Mouse (Mus musculus) midbrain, embryonic 12.5 days (tissue): ENCODE results near the gene Olfr1377. TPM values are rescaled to one million over a fixed set of nuclear protein-coding genes. Genes with fewer than 3 reads are reported as not detected.

ENCODE experiments used
- ATAC-seq: fragments of 200-750 bp; cut with Nextera tagmentation; 2 replicates; pipeline ENCODE4 v1.8.0; 2017; ENCODE audit warnings: low read depth, moderate TSS enrichment, moderate library complexity; ENCODE audit not compliant: low FRiP score
- H3K27ac ChIP-seq: fragments of 300-500 bp; sonication (generic); replicated peaks from 2 replicates; pipeline ENCODE4 v1.5.1; 2016; ENCODE audit warnings: mild to moderate bottlenecking
- H3K27me3 ChIP-seq: fragments of 300-500 bp; sonication (generic); 2 replicates; pipeline ENCODE4 v1.6.1; 2016; ENCODE audit warnings: mild to moderate bottlenecking
- H3K36me3 ChIP-seq: fragments of 300-500 bp; sonication (generic); 2 replicates; pipeline ENCODE4 v1.6.1; 2016
- H3K4me1 ChIP-seq: fragments of 300-500 bp; sonication (generic); 2 replicates; pipeline ENCODE4 v1.6.1; 2016
- H3K4me2 ChIP-seq: fragments of 300-500 bp; sonication (generic); replicated peaks from 2 replicates; pipeline ENCODE4 v1.6.1; 2016; ENCODE audit warnings: mild to moderate bottlenecking, moderate library complexity
- H3K4me3 ChIP-seq: fragments of 300-500 bp; sonication (generic); 2 replicates; pipeline ENCODE4 v1.5.1; 2016; ENCODE audit warnings: mild to moderate bottlenecking
- H3K9ac ChIP-seq: fragments of 300-500 bp; sonication (generic); replicated peaks from 2 replicates; pipeline ENCODE4 v1.6.1; 2016; ENCODE audit warnings: mild to moderate bottlenecking, moderate library complexity
- H3K9me3 ChIP-seq: fragments of 300-500 bp; sonication (generic); 2 replicates; pipeline ENCODE4 v1.6.1; 2016; ENCODE audit warnings: mild to moderate bottlenecking
- WGBS: fragments of 180-500 bp; shearing (Covaris S2); methylation state at CpG from one replicate; pipeline ENCODE4 v1.1.7; 2016; 5-methylcytosine and 5-hydroxymethylcytosine counted together
- polyA plus RNA-seq: library from polyadenylated mRNA; unstranded; fragments of >200 nt; fragmentation: Nextera tagmentation; extraction: Ambion mirVana; gene quantifications from 2 replicates; pipeline ENCODE4 v1.2.1, GENCODE M21; 2016

Olfr1377 gene
- not detected in 2 replicates for polyA plus RNA-seq

DNA sequence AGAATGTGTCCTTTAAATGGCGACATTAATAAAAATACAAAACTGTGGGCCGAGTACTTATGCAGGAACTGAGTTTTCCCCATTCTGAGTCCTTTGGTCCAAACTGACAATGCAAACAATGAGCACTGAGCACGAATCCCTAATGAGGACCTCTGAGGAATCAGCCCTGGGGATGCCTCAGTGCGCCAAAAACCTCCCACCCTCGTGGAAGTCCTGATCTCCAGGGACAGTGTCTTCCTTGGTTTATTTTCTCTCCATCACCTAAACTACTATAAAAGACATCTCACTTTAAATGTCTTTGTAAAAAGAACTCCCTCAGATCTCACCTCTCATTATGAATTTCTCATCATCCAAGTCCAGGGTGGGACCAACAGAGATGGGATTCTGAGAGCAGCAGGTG is at the start of gene Olfr1377:
Gene Olfr1377 (plus strand): TSS at position 301 of the 400 bp plus-strand sequence.
- no peaks in the 10 kb centered on the region for H3K4me1 ChIP-seq
- 64% methylated on average over 5 of the region's 5 CpGs for WGBS
- no peak within 1 kb of the TSS for H3K4me2 ChIP-seq
- no peak within 1 kb of the TSS for H3K4me3 ChIP-seq
- no peaks in the 10 kb centered on the region for H3K36me3 ChIP-seq
- no peak for ATAC-seq
- H3K27ac ChIP-seq, result no peak within 1 kb of the TSS
- no peaks in the 10 kb centered on the region for H3K27me3 ChIP-seq
- no peak within 1 kb of the TSS for H3K9ac ChIP-seq
- H3K9me3 ChIP-seq, result no peaks in the 10 kb centered on the region

DNA sequence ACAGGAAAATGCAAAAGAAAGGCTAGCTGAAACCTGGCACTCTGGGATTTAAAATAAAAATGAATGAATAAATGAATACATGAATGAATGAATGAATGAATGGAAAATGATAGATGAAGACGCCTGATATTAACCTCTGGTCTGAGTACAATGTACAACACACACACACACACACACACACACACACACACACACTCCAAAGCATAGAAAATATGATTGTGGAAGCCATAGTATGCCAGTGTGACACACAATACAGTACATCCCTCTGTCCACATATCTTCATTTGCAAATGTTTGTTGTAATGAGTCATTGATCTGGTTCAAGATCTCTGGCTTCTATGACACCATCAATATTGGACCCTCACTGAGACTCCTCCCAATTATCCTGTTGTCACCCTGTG is 49.7 kb upstream of the Olfr1377 start:
- Histone ChIP-seq H3K36me3 (no peaks in the 10 kb centered on the region), H3K4me3 (no peak overlapping the region), H3K9ac (no peak overlapping the region), H3K9me3 (no peaks in the 10 kb centered on the region), H3K27me3 (peaks cover 4% of the 10 kb centered on the region; the same call in 1 of the 2 replicates), H3K4me2 (peak overlapping the region; percentile 88), H3K4me1 (peaks cover 13% of the 10 kb centered on the region; the same call in 1 of the 2 replicates), H3K27ac (peak overlapping the region; percentile 64)
- 76% methylated on average over 1 of the region's 1 CpGs for WGBS
- peak; percentile 57 for ATAC-seq

DNA sequence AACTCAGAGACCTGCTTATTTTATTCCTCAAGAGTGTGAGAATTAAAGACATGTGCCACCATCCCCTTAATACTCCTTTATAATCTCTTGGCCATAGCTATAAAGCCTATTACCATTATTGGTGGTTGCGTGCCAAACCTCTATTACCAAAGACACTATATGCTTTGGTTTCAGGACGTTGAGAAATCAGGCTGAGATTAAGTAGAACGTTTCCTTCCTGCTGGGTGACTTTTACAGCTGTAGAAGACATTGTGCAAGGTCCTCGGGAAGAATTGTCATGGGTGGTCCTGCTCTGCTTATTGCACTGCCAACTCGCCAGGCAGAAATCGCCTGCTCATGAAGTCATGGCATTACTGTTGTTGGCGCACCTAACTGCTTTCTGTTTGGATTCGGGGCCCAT is 43.3 kb upstream of the Olfr1377 start:
- 81% methylated on average over 8 of the region's 8 CpGs for WGBS
- Histone ChIP-seq H3K27ac (no peak overlapping the region), H3K9me3 (no peaks in the 10 kb centered on the region), H3K4me1 (no peaks in the 10 kb centered on the region), H3K36me3 (no peaks in the 10 kb centered on the region), H3K4me2 (no peak overlapping the region), H3K9ac (no peak overlapping the region), H3K4me3 (no peak overlapping the region), H3K27me3 (no peaks in the 10 kb centered on the region)
- ATAC-seq, result no peak

DNA sequence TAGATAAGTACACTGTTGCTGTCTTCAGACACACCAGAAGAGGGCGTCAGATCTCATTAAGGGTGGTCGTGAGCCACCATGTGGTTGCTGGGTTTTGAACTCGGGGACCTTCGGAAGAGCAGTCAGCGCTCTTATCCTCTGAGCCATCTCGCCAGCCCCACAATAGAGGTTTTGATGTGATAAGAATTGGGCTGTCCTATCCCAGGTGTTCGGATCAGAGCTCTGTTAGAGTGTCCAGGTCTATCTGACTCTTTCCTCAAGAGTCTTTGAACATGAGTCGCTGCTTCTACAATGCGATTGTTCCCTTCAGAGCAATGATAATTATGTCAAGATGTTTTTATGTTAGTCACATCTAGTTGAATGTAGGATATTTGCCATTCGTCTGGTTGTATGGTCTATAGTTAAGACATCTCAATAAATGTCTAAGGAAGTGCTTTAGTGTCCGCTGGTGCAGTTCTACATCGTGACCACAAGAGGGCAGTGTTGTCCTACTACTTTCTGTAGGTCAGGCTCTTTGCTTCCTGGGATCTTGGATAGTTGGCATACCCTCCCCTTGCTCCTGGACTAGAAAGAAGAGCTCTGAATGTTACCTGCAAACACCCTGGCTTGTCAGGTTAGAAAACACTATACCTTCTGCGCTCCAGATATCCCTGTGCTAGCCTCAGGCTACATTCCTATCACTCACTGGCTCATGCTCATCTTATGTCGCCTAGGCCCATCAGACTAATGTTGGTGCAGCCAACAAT is 42.0 kb upstream of the Olfr1377 start:
- H3K27ac ChIP-seq, result no peak overlapping the region
- WGBS, result 34% methylated on average over 14 of the region's 14 CpGs
- H3K9me3 ChIP-seq, result no peaks in the 10 kb centered on the region
- no peaks in the 10 kb centered on the region for H3K4me1 ChIP-seq
- H3K4me3 ChIP-seq, result no peak overlapping the region
- no peak overlapping the region for H3K9ac ChIP-seq
- no peaks in the 10 kb centered on the region for H3K36me3 ChIP-seq
- H3K4me2 ChIP-seq, result no peak overlapping the region
- ATAC-seq, result peak; percentile 27; the same call in 1 of the 2 replicates
- H3K27me3 ChIP-seq, result no peaks in the 10 kb centered on the region

DNA sequence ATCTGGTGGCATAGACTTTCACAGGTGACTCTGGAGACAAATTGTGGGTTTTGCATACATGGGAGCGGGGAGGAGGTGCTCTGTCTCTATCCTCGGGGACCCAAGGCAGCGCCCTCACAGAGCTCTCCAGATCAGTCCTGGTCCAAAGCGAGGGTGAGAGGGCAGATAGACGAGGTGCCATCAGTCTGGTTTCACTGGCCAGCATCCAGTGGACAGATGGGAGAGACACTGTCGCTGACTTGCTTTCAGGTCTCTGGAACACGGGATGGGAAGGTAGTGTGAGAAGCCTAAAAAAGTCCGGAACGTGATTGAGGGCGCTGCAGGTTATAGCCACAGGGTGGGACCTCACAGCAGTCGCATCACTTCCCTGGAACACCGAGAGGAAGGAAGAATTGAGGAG is 39.4 kb upstream of the Olfr1377 start:
- Histone ChIP-seq H3K9me3 (no peaks in the 10 kb centered on the region), H3K27me3 (no peaks in the 10 kb centered on the region), H3K27ac (no peak overlapping the region), H3K4me3 (no peak overlapping the region), H3K9ac (no peak overlapping the region), H3K4me2 (no peak overlapping the region), H3K4me1 (no peaks in the 10 kb centered on the region), H3K36me3 (no peaks in the 10 kb centered on the region)
- ATAC-seq, result no peak
- 79% methylated on average over 12 of the region's 12 CpGs for WGBS

DNA sequence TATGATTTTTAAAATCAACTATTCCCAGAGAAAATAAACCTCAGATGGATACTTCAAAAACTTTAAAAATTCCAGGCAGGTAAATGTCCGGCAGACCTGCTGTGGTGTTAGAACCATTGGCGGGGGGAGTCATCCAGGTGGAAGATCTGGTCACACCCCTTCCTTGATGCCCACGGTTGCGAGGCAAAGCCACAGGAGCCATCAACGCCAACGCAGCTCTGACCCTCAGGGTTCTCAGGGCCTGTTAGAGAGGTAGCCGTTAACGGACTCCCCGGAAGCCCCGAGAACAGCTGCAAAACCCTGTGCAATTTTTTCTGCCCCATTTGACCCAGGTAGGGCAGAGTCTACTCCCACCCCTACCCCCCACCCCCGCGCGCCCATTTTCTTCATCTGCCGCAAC is 38.3 kb upstream of the Olfr1377 start, which contains the start of gene 4933414I15Rik:
Gene 4933414I15Rik (minus strand): TSS at position 260 of the 400 bp plus-strand sequence.
- Histone ChIP-seq H3K36me3 (no peaks in the 10 kb centered on the region), H3K27ac (no peak within 1 kb of the TSS), H3K9ac (no peak within 1 kb of the TSS), H3K27me3 (no peaks in the 10 kb centered on the region), H3K4me3 (no peak within 1 kb of the TSS), H3K4me2 (no peak within 1 kb of the TSS), H3K9me3 (no peaks in the 10 kb centered on the region), H3K4me1 (no peaks in the 10 kb centered on the region)
- no peak for ATAC-seq
- WGBS, result 82% methylated on average over 14 of the region's 14 CpGs

DNA sequence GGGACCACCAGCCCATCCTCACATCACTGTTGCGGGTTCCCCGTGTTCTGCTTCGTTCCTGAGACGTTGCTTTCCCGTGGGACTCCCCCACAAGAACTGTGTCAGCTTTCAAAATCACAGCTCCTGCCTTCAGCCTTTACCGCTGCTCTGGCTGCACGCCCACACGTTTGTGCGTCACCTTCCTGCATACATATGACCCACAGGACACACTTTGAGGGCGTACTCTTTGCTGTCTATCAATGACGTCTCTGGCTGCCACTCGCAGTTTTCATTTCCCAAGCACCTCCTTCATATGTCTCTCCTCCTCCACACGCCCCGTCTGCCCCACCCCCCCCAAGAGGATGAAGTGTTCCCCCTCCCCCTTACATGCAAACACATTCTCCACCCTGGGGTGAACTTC is 29.5 kb upstream of the Olfr1377 start:
- Histone ChIP-seq H3K27me3 (no peaks in the 10 kb centered on the region), H3K4me3 (no peak overlapping the region)
- 74% methylated on average over 14 of the region's 14 CpGs for WGBS

DNA sequence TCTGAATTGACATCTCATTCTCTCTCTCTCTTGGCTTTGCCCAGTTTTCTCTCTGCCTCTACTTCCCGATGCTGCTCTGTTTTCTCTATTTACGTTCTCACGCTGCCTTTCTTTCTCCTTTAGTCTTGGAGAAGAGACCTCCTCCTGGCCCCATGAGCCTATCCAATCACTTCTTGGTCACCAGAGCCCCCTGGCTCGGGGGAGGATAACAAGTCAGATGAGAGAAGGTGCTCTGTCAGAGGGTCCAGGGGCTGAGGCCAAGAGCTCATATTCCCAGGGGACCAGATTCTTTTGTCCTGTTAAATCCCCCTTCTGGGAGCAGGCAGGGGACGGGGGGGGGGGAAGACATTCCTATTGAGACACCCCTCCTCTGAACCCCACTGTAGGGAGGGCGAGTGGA is 28.1 kb upstream of the Olfr1377 start, which contains the start of gene Prop1:
Gene Prop1 (minus strand): TSS at position 101 of the 400 bp plus-strand sequence.
- WGBS, result 63% methylated on average over 6 of the region's 6 CpGs
- Histone ChIP-seq H3K36me3 (no peaks in the 10 kb centered on the region), H3K4me1 (no peaks in the 10 kb centered on the region), H3K4me3 (no peak within 1 kb of the TSS), H3K9ac (no peak within 1 kb of the TSS), H3K27ac (no peak within 1 kb of the TSS), H3K9me3 (no peaks in the 10 kb centered on the region), H3K27me3 (no peaks in the 10 kb centered on the region), H3K4me2 (no peak within 1 kb of the TSS)
- ATAC-seq, result no peak

More for the DNA sequence above, 29.5 kb upstream of the Olfr1377 start:
- Histone ChIP-seq H3K4me1 (no peaks in the 10 kb centered on the region), H3K36me3 (no peaks in the 10 kb centered on the region), H3K4me2 (no peak overlapping the region), H3K9ac (no peak overlapping the region), H3K27ac (no peak overlapping the region), H3K9me3 (no peaks in the 10 kb centered on the region)
- no peak for ATAC-seq

DNA sequence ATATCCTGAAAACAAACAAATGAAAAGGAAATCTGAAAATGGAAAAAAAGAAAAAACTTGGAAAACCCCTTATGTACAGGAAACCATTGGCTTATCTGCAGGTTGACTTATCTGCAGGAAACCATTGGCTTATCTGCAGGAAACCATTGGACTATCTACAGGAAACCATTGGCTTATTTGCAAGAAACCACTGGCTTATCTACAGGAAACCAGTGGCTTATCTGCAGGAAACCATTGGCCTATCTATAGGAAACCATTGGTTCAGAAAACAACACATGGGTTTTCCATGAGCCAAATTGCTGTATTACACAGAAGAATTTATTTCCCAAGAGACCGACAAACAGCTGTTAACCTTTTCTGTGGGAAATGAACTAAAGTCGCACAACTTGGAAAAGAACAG is 16.9 kb upstream of the Olfr1377 start:
- H3K27me3 ChIP-seq, result no peaks in the 10 kb centered on the region
- H3K9me3 ChIP-seq, result no peaks in the 10 kb centered on the region
- ATAC-seq, result no peak
- 82% methylated on average over 2 of the region's 2 CpGs for WGBS
- no peak overlapping the region for H3K4me2 ChIP-seq
- H3K27ac ChIP-seq, result no peak overlapping the region
- no peak overlapping the region for H3K4me3 ChIP-seq
- H3K9ac ChIP-seq, result no peak overlapping the region
- no peaks in the 10 kb centered on the region for H3K36me3 ChIP-seq
- H3K4me1 ChIP-seq, result no peaks in the 10 kb centered on the region

DNA sequence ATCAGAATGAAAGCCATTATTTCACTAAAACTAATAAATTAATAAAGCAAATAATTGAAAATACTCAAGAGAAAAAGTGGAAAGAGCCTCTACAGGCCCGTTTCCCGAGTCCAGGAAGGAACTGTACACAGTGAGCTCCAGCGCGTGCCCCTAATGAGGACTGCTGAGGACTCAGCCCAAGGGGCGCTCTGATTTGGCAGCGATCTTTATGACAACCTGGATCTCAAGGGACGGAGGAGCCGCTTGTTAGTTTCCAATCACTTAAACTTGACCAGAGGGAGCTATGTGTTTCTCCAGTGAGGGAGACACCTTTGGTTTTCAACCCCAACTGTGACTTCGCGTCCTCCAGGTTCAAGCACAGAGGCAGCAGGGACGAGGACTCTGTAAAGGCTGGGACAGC is 15.5 kb upstream of the Olfr1377 start, which contains the start of gene Olfr1378:
Gene Olfr1378 (plus strand): TSS at position 301 of the 400 bp plus-strand sequence.
- 89% methylated on average over 11 of the region's 11 CpGs for WGBS
- Histone ChIP-seq H3K4me2 (no peak within 1 kb of the TSS), H3K27me3 (no peaks in the 10 kb centered on the region), H3K9ac (no peak within 1 kb of the TSS), H3K4me3 (no peak within 1 kb of the TSS), H3K9me3 (no peaks in the 10 kb centered on the region), H3K4me1 (no peaks in the 10 kb centered on the region), H3K36me3 (no peaks in the 10 kb centered on the region), H3K27ac (no peak within 1 kb of the TSS)
- ATAC-seq, result no peak

DNA sequence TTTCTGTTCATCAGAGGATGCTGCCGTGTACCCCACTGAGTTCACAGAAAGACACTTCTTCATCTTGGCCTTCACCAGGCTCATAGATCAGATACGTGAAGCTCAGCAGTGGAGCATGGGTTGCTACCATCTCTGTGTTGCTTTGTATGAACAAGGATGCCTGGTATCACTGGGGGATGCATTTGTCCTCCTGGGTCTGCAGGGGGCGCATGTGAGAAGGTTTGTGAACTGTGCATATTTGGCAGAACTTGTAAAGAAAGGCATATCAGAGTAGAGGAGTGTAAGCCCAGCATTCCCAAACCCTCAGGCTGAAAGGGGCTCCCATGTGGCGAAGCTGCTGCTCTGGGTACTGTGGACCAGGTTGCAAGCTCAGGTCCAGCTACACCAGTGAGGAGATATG is 4.6 kb upstream of the Olfr1377 start:
- 74% methylated on average over 4 of the region's 4 CpGs for WGBS
- no peaks in the 10 kb centered on the region for H3K4me1 ChIP-seq
- no peaks in the 10 kb centered on the region for H3K27me3 ChIP-seq
- H3K27ac ChIP-seq, result no peak overlapping the region
- H3K9ac ChIP-seq, result no peak overlapping the region
- H3K4me3 ChIP-seq, result no peak overlapping the region
- H3K4me2 ChIP-seq, result no peak overlapping the region
- H3K36me3 ChIP-seq, result no peaks in the 10 kb centered on the region
- ATAC-seq, result no peak
- H3K9me3 ChIP-seq, result no peaks in the 10 kb centered on the region

DNA sequence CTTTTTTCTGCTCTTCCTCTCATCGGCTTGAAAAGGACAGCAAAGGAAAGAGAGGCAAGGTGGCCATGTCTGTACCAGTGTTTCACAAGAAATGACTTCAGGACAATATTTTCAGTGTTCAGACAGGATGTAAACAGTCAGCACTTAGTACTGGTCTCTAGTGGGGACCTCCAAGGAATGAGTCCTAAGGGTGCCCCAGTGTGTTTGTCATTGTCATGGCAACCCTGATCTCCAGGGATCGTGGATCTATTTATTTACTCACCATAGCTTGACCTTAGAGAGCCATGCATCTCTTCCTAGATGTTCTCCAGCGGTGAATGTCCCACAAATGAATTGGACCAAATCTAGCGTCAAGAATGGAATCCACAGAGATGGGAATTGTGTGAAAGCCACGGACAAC is 21.5 kb downstream of the Olfr1377 start, which contains the start of gene Olfr51:
Gene Olfr51 (plus strand): TSS at position 301 of the 400 bp plus-strand sequence.
- Histone ChIP-seq H3K4me2 (no peak within 1 kb of the TSS), H3K4me1 (no peaks in the 10 kb centered on the region), H3K4me3 (no peak within 1 kb of the TSS), H3K9ac (no peak within 1 kb of the TSS), H3K9me3 (no peaks in the 10 kb centered on the region), H3K27me3 (no peaks in the 10 kb centered on the region), H3K36me3 (no peaks in the 10 kb centered on the region), H3K27ac (no peak within 1 kb of the TSS)
- 80% methylated on average over 5 of the region's 5 CpGs for WGBS
- no peak for ATAC-seq
